Mouse (Mus musculus): ENCODE data around the gene Plekhn1.

Plekhn1 gene

GRCm38 (mm10) chr4:156213134-156213533, 21.5 kb downstream of the Plekhn1 start:
- no peak for DNase-seq (ENCODE audit: low spot score in 2 of 2)

- DNase-seq (ENCODE audit: low spot score in 2 of 2) = no peak
Observed at GRCm38 (mm10) chr4:156209963-156210635, 24.6 kb downstream of the Plekhn1 start.

DNA sequence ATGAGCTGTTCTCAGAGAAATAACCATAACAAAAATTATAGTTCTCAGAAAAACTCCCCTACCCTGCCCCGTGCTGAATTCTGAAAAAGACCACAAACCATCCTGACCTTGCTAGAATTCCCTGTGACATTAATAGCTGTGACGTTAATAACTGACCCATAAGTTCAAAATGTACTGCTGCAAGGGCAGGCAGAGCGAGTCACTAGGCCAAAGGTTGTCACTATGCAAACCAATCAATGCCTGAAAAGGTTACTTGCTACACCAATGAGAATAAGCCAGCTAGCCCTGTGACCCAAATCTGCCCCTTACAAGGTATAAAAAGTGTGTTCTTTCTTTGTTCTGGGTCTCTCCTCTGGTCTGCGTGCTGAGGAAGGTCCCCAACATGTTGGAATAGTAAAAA, 25.8 kb downstream of the Plekhn1 start:
- no peak for DNase-seq (ENCODE audit: low spot score in 2 of 2)

GRCm38 (mm10) chr4:156203413-156204131, 31.1 kb downstream of the Plekhn1 start:
- DNase-seq (ENCODE audit: low spot score in 2 of 2) = no peak

- peak; percentile 52 to 63 for DNase-seq (ENCODE audit: low spot score in 2 of 2)
Observed at GRCm38 (mm10) chr4:156203001-156203412, 31.6 kb downstream of the Plekhn1 start, which contains the start of gene AW011738. Gene AW011738 (plus strand): TSS chr4:156203304.

DNA sequence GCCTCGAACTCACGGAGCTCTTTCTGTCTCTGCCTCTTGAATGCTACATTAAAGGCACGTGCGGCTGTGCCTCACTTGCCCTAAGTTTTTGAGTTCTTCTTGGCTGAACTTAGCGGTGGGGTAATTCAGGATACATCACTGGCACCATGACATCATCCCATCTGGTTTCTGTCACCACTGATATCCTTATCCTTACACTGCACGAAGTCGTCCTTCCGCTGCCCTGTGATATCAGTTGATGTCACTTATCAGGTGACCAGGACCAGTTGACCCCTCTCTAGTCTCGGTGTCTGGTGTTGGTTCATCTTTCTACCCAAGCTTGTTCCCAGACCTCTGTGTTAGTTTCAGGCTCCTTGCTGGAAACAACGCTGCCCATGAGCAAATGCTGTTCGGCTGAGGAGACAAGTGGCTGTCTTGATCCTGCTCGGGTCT, 32.2 kb downstream of the Plekhn1 start:
- no peak for DNase-seq (ENCODE audit: low spot score in 2 of 2)

DNA sequence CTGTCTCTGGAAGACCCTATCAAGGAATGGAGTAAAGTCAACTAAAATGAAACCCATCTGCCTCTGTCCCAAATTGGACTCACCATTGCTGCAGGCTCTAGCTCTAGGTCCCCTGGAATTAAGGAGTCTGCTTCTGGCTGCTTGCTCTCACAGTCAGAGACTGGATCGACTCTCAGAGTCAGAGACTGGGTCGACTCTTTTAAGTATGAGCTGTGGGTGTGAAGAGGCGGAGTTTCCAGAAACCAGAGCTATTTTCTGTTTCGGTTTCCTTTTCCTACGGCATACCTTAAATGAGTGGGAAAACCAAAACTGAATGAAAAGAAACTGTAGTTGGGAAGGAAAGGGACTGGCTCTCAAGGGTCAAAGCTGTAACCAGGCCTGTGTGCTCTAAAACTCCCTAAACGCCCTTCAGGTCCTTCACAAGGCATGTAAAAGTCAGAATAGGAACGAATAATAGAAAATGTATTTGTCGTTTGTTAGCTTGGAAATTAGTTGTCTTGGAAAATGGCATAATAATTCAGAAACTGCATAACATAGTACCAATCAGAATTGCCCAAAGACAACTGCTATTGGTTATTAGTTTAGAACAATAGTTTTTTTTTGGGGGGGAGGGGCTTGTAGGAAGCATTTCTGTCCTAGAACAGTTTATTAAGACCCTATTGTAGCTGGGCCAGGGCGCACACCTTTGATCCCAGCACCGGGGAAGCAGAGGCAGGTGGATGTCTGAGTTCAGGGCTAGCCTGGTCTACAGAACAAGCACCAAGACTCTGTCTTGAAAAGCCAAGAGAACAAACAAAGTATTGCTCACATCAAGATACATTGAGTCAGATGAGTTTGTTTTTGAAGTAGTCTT, 33.8 kb downstream of the Plekhn1 start, which contains the start of gene Isg15:
Isg15 (minus strand) TSS at position 196 of the 853 bp plus-strand sequence.
- DNase-seq (ENCODE audit: low spot score in 2 of 2) = no peak

DNA sequence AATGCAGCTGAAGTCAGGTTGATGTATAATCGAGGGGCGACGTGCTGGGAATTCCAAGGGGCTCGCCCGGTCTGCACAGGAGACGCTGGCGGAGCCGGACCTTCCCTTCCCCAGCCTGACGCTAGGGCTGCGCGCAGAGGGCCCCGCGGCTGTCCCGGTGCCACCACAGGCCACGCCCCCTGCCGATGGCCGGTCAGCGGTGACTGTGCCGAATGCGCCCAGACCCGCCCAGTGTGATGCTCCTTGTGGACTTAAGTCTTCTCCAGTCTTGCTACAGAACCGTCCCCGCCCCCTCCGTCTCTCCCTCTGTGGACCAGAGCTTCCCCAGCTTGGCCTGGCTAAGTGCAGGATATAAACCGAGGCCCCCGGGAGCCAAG, 36.8 kb downstream of the Plekhn1 start:
- peak; percentile 83 to 86 for DNase-seq (ENCODE audit: low spot score in 2 of 2)

DNA sequence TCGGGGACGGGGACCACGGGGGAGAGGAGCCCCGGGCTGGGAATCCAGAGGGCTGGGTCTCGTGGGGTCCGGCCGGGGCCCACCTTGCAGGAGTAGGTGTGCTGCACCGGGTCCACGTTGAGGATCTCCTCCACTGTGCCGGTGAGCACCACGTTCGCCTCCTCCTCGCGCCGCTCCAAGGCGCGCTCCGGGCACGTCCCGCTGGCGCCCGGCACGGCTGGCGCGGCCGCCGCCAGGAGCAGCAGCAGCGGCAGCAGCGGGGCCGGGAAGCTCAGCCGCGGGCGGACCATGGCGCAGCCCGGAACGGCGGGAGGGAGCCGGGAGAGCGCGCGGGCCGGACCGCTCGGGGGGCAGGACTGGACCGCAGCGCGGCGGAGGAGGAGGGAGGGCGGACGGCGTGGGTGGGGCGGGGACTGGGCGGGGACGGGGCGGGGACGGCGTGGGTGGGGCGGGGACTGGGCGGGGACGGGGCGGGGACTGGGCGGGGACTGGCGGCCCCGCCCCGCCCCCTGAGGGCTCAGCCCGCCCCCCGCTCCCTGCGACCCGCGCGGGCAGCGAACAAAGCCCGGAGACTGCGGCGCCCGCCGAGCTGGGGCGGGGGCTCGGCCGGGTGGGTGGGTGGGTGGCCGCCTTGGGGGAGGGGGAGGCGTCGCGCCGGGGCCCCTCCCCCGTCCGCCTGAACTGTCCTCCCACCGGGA, 37.4 kb downstream of the Plekhn1 start, which contains the start of gene Agrn:
Agrn (minus strand) TSS at position 358 of the 698 bp plus-strand sequence.
- peak in 1 of 2 experiments; percentile 62 for DNase-seq (ENCODE audit: low spot score in 2 of 2)

GRCm38 (mm10) chr4:156195927-156196870, 38.5 kb downstream of the Plekhn1 start:
- peak; percentile 52 to 71 for DNase-seq (ENCODE audit: low spot score in 2 of 2)

- no peak for DNase-seq (ENCODE audit: low spot score in 2 of 2)
Observed at GRCm38 (mm10) chr4:156194346-156194745, 40.3 kb downstream of the Plekhn1 start.

- no peak for DNase-seq (ENCODE audit: low spot score in 2 of 2)
Observed at GRCm38 (mm10) chr4:156193906-156194305, 40.8 kb downstream of the Plekhn1 start.

GRCm38 (mm10) chr4:156193200-156193590, 41.5 kb downstream of the Plekhn1 start:
- DNase-seq (ENCODE audit: low spot score in 2 of 2) = no peak

- peak in 1 of 2 experiments; percentile 43 for DNase-seq (ENCODE audit: low spot score in 2 of 2)
Observed at GRCm38 (mm10) chr4:156192421-156193199, 42.0 kb downstream of the Plekhn1 start.

DNA sequence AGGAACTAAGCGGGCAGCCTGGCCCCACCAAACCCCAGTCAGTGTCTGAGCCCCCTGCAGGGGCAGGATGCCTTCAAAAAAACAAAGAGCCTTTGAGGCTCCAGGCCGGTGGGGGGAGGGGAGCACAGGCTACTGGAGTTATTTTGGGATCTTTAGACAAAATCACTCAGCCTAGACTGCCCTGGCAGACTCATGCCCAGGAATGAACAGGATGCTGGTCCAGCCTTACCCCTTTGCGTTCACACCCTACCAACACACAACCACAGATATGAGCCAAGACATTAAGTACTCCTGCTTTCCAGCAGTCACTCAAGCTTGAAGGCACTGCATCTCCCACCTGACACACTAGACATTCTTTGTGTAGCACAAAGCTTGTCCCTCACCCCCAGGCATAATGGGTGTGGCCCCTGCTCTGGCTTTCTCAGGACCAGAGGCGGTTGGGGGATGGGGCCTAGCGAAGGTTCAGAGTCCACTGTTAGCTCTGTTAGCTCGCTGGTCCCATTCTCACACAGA, 45.8 kb downstream of the Plekhn1 start:
- DNase-seq (ENCODE audit: low spot score in 2 of 2) = peak; percentile 53 to 55

DNA sequence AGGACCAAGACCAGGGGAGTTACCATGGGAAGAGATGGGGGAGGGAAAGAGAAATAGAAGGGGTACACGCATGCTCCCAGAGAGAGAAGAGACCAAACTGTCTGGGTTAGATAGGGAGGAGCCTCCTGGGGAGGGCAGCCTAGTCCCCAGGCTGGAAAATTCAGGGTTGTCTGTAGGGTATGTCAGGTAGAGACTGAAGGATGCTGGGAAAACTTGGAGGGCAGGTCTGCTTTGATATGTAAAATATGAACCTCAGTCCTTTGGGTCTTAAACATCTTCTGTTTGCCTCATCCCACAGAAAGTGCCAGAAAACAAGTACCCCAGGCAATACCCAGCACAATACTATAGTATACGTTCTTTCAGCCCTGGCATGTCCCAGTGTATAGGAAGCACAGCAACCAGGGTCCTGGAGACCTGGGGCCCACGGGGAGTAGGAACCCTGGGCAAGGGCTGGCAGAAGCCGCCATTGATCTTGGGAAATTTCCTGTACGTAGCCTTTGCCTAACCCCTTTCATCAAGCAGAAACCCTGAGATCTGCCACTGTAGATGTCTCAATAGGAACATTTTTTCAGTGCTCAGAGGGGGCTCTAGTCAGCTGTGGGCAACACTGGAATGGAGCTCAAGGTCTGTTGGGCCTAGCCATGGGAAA, 46.4 kb downstream of the Plekhn1 start:
- no peak for DNase-seq (ENCODE audit: low spot score in 2 of 2)

DNA sequence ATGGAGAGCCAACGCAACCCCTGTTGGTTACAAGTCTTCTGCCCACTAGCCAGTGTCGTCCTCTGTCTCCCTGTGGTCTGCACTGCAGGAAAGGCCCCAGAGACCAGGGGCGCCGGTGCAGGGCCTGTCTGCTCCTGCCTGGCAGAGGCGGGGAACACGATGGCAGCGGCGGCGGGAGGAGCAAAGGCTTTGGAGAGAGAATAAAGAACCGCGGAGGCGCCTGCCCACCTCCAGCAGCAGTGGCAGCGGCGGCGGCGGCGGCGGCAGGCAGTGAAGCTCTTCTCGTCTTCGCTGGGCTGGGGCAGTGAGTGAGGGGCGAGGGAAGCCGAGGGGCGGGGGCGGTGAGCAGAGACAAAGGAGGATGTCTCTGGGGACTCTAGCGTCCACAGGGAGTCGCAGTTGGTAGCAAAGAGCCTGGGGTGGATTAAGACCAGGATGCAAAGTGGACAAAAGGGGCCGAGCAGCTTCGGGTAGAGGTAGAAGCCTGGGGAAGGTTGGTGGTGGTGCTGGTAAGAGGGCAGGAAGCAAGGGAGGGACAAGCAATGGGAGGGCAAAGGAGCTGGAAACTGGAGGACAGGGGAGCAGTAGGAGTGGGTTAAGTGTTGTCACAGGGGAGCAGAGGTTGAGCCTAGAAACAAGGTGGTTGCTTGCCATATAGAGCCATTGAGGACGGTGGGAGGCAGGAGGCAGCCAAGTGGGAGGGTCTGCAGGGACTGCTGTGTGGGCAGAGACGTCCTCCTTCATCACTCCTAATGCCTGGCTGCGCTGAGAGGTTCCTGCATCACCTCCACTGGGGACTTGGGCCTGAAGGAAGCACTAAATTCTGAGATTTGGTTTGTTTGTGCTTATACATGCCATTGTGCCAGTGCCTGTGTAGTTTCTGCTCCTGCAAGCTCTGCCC, 48.5 kb downstream of the Plekhn1 start:
- peak; percentile 42 to 54 for DNase-seq (ENCODE audit: low spot score in 2 of 2)
